Mouse (Mus musculus): ENCODE measurements at regions not wholly inside any gene's neighbourhood (a gene's known extent, or its start where the extent isn't known, plus 50 kb on each side); places are given as distances from the start of the nearest gene placed in this dataset.
A peak's percentile ranks its signal among the peaks of the same experiment; 100 is the strongest.
"Not testable (repeated sequence)": the region's sequence is repeated elsewhere in the genome, so short reads cannot be mapped to it uniquely, and the experiment has no call there.

DNA sequence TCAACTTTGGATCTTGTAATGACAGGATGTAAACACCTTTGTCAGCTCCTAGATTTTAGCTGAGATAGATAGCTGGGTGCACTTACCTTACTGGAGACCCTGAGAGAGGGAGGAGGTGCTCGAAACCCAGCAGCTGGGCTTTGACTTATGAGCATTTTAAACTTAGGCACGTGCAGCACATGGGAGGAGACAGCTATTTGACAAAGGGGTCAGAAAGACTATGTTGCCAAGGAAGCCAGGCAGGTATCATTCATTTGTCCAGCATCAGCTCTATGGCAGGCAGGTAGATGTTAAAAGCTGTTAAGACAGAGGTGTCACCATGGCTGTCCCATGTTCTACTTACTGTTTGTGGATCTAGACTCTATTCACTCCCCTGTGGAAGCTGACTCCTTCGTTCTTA, 120.0 kb upstream of the Tet2 start:
- no peak for DNase-seq (ENCODE audit: low read depth)

DNA sequence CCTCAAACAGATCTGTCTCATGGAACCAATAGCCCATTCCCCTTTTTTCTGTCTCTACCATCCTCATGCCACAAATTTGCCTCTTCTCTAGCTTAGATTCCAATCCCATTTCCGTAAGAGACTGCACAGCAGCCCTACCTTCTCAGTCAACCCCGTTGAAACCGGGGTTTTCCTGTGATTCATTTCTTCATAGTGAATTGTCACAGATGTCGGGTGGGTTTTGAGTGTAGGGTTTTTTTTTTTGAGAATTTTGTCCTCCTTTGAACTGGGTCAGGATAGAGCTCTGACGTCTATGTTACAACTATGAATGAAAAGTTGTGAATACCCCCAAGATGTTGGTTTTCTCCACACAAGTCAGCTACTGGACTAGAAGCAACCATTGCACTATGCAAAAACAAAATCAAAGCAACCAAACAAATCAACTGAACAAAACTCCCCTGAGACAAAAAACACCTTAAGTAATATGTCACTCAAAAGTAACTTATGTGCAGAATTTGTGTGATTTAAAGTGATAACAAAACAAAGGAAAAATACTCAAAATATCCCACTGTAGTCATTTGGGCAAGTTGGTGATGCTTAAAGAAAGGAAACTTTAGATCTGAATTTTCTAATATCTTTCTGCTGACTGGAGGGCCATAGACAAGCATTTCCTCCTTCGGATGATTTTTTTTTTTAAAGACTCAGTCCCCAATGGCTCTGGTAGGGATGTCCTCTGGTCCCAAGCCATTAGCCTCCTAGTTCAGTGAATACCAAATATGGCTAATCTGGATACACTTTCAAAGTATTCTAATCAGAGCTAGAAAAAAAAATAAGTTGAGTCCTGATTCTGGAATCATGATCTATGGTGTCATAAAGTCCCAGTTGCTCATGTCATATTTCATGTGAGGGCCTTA, 120.7 kb upstream of the Tet2 start:
- DNase-seq (ENCODE audit: low read depth), result peak; percentile 3

DNA sequence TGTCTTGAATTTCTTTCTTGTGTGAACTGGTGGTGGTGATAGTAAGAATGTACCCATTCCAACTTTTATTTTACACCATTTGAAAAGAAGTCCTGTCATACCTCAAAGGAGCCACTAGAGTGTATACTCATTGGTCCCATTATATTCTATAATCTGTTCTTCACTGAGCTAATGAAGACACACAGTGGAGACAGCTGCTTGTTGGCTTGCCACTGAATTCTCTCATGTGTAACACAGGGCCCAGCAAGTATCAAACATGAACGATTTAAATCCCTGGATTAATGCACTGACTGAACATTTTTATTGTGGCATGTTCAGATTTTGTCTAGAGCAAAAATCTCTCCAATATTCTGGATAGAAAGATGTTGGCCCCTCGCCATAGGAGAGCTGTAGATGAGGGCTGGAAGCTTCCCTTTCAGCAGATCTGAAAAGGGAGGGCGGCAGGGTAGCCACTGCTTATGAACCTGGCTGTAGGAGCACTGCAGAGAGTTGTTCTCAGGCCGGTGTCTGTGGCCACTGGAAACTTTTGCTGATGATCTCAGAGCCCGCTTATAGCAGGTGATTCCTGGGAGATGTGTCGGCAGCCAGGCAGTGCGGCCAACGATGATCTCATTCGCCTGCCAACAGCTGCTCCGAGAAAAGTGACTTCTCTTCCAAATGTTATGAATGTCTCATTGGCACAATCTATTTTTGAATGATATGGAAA, 128.0 kb upstream of the Tet2 start:
- no peak for DNase-seq (ENCODE audit: low read depth)

DNA sequence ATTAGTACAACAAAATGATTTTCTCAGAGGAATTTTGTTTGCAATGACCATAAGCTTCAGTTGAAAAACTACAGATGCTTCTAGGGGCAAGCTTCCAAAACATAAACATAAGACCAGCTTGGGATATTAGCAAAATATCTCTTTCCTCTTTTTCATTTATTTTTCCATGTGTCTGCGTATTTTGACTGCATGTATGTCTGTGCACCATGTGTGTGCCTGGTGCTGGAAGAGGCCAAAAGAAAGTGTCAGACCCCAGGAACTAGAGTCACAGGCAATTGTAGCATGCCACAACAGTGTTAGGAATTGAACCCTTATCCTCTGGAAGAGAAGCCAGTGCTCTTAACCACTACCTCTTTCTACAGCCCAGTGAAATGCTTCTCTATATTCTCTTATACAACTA, 133.0 kb upstream of the Tet2 start:
- DNase-seq (ENCODE audit: low read depth), result no peak

DNA sequence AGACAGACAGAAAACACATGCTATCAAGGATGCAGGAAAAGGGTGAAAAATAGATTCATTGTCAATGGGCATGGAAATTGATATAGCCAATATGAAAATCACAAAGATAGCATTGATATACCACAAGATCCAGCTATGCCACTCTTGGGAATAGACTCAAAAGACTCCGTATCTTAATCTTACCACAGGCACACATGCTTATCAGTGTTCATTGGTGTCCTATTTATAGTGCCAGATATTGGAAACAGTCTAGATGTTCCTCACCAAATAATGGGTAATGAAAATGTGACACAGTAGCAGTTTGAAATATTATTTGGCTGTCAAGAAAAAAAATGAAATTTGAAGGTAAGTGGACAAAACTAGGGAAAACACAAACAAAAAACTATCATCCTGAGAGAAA, 135.0 kb upstream of the Tet2 start:
- no peak for DNase-seq (ENCODE audit: low read depth)

DNA sequence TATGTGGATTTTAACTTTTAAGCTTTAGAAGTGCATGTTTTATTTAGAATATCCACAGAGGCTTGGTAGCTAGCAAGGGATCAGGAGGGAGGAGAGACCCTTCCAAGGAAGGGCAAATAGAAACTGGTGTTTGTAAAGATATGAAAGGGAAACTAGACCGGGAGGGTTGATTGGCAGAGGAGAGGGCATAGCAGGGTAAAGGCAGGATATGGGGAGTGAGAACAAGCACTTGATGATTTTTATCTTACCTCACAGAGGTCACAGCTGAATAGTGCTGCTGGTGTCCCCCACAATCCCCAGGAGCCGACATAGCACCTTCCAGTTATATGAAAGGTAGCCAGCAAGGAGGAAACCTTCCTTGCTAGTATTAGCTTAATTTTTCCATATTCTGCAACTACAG, 135.4 kb upstream of the Tet2 start:
- DNase-seq (ENCODE audit: low read depth), result no peak

DNA sequence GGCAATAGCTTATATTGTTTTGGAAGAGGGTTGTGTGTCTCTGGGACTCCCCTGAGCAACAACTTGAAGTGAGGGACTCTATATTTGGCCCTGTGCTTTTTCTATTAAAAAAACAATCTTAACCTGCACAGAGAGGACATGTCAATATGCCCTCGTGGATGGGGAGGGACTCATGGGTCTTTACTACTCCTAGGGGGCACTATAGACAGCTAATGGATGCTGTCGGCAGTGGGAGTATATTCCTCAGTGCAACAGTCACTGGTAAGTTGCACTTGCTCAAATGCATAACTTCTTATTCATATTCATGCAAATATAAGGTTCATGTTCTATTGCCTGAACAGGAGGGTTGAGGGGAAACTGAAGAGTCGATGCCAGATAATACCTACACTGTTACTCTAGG, 135.9 kb upstream of the Tet2 start:
- DNase-seq (ENCODE audit: low read depth), result no peak

DNA sequence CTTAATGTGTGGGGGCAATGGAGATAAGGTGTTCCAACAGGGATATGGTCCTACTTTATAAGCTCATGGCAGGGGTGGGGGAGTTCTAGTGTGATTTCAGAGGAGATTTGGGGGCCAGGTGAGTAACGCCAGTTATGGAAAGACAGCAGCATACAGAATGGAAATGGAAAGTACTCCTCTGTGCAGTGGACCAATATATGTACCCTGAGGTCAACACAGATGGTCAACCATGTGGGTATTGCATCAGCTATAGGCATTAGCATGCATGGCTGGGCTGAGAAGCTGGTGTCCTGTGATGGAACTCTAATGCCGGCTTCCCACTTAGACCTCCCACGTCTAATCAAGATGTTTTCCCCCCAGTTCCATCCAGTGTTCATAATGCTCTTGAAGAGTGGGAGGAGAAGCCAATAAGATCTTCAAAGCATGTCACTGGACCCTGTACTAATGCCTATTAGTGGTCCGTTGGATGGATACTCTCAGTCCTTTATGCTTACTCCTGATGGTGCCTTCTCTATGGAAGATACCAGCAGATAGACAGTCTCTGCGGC, 139.3 kb upstream of the Tet2 start:
- no peak for DNase-seq (ENCODE audit: low read depth)

DNA sequence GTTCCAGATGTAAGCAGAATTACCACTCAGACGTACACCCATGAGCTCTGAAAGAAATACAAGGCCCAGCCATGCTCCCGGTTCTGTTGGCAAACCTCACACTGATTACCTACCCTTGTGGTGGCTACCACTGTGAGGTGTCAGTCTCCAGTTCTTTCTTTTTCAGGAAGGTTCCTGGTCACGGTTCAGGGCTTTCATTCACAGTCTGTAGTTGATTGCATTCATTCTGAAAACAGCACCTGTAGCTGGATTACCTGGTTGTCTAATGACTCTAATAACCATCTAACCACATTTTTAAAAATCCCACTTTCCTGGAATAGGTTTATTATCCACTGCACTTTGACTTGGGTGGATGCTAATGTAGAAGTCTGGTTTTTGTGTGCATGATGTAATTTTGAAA, 139.8 kb upstream of the Tet2 start:
- no peak for DNase-seq (ENCODE audit: low read depth)

DNA sequence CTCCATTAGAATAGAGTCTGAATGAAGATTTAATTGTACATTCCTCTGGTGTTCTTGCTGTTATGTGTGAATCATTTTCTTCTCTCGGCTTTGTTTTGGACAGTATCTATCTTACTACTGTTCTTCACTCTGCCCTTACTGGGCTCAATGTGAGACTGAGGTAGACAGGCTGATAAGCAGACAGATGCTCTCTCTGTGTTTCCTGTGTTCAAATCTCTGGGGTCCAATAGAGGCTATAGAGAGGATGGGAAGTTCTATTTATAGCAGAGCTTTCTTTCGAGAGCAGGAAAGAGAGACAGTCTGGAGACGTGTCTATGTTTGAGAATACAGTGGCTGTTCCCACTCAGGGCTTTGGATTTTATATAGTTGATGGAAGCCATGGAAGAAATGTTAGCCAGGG, 140.5 kb upstream of the Tet2 start:
- no peak for DNase-seq (ENCODE audit: low read depth)

DNA sequence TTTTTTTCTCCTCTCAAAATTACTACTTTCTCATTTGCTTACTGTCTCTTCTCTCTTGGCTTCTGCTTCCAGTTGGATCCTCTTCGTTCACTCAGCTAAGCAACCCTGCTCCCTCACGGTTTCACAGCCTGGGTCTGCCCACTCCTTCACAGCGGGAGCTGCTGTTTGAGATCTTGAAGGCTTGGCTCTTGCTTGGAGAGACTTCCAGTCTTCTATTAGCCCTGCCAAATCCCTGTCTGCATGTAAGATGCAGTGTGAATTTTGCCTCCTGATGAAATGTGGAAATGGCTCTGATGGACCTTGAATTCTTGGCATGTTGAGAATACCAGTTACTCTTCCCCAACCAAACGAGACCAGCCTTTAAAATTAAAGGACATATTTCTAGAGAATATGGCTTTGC, 149.1 kb upstream of the Tet2 start:
- no peak for DNase-seq (ENCODE audit: low read depth)

DNA sequence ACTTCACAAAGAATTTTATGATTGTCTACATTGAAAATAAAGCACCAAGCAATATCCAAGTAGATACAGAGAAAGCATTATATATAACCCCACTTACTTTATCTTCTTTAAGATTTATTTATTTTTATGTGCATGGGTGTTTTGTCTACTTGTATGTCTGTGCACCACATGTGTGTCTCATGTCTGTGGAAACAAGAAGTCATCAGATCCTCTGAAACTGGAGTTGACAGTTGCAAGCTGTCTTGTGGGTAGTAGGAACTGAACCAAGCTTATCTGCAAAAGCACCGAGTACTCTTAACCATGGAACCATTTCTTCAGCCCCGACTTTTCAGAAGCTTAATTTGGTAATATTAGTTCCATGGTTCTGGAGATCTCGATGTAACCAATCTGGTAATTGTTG, 151.2 kb upstream of the Tet2 start:
- no peak for DNase-seq (ENCODE audit: low read depth)

DNA sequence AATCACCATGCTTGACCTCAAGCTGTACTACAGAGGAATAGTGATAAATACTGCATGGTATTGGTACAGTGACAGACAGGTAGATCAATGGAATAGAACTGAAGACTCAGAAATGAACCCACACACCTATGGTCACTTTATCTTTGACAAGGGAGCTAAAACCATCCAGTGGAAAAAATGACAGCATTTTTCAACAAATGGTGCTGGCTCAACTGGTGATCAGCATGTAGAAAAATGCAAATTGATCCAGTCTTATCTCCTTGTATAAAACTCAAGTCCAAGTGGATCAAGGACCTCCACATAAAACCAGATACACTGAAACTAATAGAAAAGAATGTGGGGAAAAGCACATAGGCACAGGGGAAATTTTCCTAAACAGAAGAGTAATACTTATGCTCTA, 159.9 kb upstream of the Tet2 start:
- DNase-seq (ENCODE audit: low read depth), result not testable (repeated sequence)

DNA sequence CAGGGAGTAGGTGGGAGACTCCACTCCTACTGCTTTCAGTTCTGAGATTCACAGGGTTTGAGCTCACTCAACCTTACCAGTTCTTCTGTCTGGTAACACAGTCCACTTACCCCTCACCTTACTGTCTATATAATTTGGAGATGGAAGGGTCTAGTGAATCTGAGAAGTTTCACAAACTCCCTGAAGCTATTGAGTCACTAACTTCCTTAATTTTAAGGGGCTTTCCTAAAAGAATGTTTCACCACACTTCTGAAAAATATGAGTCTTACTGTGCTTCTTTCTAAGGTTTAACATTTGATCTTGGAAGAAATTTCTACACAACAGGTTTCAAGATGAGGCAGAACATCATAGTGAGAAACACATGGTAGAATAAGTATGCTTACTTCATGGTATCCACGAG, 166.6 kb upstream of the Tet2 start:
- no peak for DNase-seq (ENCODE audit: low read depth)

DNA sequence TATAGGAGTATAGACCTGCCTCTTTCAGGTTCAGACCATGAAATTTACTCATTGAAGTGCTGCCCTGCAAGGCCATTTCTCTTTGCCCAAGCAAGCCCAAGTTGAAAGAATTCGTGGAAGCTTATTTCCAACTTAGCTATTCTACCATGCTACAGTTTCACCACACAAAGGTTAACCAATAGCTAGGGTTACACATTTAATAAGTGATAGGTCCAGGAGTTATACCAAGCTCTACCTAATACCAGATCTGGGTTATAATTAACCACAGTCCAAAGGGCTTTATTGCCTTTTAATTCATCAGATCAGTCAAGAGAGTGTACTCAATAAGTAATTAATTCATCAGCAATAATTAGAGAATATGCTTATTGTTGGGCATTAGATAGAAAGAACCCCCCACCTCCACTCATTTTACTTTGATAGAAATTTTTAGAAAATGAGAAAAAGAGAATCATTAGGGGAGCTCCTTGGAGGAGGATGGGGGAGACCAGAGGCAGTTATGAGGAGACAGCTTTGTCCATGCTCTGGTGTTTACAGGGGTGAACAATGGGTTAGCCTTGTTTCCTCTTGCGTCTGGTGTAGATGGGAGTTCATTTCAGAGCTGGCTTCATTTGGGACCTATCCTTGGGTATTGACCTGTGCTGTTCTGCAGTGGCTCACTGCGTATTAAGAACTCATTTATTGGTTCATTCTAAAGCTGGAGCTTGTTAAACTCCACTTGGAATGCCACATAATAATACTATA, 177.8 kb upstream of the Tet2 start:
- DNase-seq (ENCODE audit: low read depth), result no peak

DNA sequence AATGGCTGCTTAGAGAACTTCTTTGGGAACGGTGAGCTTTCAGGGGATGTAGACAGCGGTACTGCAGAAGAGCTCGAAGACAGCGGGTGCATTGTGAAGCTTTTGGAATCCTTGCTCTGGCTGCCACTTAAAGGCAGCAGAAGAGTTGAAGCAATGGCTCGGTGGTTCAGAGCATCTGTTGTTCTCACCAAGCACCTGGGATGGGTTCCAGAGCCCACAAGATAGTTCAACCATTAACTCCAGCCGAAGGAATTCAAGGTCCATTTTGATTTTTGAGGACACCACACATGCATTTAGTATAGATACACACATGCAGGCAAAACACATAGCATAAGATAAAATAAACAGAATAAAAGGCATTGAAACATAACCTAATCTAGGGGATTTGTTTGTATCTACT, 181.9 kb upstream of the Tet2 start:
- no peak for DNase-seq (ENCODE audit: low read depth)

DNA sequence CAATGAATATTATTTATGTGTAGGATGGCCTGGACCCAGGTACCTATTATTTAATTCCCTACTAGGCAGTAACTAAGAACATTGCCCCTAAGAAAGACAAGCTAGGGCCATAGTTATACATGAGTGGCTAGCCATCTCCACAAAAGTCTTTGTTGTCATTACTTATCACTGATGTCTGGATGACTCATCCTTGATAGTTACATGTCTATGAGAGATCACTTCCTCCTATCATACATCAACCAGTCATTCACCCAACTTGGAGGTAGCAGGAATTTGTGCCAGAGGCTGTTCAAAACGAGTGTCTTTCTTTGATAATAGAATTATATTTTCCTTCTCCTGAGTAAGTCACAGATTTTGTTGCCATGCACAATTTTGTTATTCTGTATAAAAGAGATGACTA, 190.7 kb upstream of the Tet2 start:
- no peak for DNase-seq (ENCODE audit: low read depth)

DNA sequence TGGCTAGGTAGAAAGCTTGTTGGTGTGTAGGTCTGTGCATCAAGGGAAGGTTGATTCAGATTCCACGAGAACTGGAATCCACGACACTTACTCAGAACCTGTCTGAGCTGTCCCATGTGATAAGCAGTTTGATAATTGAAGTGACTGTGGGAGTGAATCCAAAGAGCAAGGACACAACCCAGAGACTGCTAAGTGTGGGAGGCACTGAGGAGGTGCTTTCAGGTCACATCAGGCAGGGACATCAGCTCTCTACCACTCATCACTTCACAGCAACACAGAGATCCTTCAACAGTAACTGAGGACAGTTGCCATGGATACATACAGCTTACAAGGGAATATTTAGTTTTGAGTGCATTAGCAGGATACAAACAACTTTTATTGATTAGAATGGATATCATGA, 194.0 kb upstream of the Tet2 start:
- DNase-seq (ENCODE audit: low read depth), result no peak

DNA sequence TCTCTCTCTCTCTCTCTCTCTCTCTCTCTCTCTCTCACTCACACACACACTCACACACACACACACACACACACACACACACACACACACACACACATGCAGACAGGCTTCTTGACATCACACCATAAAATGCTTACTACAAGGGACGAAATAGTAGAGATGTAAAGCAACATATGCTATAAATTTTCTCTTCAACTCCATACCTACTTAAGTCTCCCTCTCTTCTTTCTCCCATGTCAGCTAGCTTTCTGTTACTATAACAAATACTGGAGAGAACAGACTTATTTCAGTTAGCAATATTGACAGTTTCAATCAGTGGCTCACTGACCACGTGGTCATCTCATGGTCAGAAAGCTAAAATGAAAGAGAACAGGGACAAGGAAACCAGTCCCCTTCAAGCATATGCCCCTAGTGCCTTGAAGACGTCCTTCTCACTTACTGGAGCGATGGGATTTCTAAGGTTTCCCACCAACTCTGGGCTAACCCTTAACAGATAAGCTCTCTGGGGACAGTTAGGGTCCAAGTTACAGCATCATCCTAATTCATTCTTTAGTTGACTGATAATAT, 199.7 kb upstream of the Tet2 start:
- no peak for DNase-seq (ENCODE audit: low read depth)

DNA sequence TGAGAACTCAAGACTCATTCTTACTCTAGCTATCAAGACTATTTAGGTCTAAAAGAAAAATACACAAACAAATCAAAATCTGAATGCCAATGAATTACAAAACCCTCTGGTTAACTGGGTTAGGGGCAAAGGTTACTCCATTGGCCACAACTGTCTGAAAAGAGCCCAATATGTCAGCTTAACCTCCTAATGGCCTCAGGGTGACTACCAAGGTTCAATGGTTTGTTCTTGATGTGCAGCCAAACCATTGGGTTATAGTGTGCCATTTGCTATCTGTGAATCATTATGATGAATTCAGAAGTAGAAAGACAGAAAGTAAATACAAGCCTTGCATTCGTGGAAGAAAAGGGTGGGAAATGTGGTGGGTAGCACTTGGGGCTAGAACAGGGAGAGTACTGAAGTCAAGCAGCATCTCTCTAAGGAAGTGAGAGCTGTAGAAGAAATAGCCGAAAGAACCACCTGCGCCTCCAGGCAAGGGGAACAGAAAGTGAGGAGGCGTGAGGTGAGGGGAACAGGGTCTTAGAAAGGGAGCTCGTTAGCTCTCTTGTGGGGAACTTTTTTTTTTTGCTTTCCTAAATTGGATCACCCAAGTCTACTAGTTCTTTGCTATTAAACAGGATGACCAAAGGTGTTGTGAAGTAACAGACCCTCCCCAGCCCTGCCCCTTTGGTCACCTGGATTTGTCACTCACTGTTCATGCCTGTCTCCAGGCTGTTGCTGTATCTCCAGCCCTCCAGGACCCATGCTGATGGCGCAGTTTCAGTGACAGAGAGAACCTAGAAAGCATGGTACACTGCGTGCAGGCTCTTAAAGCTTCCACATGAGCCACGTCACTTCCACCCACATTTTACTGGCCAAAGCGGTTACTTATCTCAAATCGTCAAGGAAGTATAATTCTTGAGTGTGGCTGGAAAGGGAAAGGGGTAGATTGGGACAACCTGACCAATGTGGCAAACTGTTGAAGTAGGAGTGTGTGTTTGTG, 204.1 kb upstream of the Tet2 start:
- DNase-seq (ENCODE audit: low read depth), result no peak

DNA sequence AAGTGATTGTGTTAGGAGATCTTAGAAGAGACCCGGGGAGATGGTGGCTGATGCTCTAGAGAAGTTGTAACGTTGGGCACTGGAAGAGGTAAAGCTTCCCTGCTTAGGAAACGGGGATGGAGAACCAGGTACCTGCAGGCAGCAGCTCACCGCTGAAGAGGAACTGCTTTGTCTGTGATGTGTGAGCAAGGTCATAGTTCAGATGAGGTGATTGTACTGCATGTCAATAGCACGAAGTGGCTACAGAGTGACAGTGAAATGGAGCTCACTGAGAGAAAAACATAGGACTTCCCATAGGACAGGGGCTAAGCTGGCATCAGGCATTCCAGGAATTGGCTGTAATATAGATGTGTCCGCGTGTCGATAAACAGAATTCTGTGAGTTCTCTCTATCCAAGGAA, 205.1 kb upstream of the Tet2 start:
- DNase-seq (ENCODE audit: low read depth), result no peak
